Mouse (Mus musculus): ENCODE data around the gene 4933405L10Rik.

4933405L10Rik gene

DNA sequence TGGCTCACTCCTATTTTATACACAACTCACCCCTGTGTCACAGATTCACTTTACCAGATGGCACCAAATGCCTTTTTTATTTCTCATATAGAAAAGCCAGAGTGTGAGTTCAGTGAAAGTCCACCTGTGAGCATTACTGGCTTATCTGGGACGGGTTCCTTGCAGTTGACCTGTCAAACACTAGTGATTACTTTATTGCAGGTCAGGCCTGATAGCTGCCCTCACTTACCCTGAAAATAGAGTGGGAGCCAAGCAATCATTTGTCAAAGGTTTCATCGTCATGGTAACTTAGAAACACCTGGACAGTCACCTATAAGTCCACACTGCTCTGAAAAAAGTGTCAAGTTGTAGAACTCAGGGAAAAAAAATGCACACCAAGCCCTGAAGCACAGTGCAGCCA, 47.2 kb downstream of the 4933405L10Rik start:
- no peak for DNase-seq (ENCODE audit: extremely low spot score, low spot score)

DNA sequence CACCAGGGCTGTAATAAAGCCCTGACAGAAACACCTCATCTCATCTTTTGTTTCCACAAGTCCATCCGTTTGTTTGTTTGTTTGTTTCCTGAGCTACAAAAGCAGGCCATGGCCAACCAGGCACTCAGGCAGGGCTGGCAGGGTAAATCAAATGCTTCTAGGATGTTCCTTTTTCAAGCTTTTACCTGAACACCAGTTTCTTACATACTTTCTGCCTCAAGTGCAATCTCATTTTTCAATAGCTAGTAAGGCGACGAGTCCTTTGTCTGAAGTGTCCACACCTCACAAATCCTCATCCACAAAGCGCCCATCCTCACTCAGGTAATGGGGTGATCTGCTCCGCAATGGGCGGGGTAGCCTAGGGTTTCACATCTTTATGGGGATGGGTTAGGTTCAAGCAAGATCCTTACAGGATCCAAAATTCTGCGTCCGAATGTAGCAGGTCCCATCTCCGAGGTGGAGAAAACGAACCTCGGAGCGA, 50.4 kb downstream of the 4933405L10Rik start:
- no peak for DNase-seq (ENCODE audit: extremely low spot score, low spot score)

- DNase-seq (ENCODE audit: extremely low spot score, low spot score), result peak; percentile 97
Observed at GRCm38 (mm10) chr8:105758277-105759108, 51.0 kb downstream of the 4933405L10Rik start, which contains the start of gene Gfod2. Gene Gfod2 (minus strand): TSS chr8:105758664.
